Mouse (Mus musculus): ENCODE results near the gene 4930550C14Rik.

The 4930550C14Rik gene

DNA sequence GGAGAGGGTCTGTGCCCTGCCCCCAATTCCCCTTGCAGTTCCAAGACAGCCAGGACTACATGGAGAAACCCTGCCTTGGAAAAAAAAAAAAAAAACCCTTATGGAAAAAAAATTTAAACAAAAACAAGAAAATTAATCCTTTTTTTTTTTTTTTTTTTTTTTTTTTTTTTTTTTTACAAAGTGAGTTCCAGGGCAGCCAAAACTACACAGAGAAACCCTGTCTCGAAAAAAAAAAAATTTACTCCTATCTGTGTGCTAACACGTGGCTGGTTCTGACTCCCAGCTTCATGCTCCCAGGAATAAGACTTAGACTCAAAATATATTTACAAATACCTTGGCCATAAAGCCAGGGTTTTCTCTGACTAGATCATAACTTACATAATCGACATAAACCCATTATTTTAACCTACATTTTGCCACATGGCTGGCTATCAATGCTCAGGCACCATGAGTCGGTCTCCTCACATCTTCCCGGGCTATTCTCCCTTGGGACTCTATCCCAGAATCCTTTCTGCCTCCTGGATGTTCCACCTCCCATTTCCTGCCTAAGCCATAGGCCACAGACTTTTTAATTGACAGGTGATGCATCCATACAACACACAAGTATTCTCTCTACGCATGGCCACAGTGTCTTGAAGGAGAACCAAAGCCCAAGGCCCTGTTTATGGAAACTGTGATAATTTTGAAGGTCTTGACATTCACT is 2.1 kb downstream of the 4930550C14Rik start:
- 83% methylated on average over 6 of the region's 6 CpGs for WGBS

DNA sequence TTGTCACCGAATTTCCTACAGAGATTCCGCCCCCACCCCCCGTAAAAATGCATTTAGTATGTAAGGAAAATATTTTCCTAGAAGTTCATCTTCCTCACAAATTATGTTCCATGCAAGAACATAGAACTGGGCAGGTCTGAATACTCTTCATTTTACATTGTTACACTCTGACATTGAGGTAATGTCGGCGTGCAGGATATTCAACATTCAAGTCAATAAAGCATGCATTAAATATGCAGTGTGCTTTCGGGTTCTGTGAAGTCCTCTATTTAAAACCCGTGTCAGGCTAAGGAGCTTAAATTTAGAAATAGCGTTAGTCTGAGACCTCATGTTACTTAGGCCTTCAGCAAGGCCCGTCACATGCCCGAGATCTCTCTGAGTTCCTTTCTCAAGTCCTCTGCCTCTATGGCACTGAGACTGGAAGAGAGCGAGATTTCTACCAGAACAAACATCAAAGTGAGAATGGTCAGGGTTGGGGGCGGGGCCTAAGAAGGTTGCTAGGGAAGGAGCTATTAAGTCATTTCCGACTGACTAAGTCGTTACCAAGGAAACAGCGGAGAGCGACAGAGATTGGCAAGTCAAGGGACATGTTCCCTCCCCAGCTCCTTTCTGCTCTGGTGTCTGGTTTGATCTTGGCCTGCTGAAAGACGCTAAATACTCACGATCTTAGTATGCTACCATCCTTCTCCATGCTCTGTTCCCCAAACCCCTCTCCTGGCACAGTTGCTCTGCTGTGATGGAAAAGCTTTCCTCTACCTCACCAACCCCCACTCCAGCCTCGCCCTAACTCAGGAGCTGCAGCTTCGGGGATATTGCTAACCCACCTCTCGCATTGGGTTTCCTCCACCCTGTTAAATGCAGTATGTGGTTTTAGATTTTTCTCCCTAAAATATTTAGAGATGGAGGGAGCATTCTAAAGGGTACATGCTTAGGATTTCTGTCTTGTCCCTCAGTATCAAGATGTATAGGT is 2.9 kb downstream of the 4930550C14Rik start:
- 26% methylated on average over 21 of the region's 21 CpGs for WGBS

DNA sequence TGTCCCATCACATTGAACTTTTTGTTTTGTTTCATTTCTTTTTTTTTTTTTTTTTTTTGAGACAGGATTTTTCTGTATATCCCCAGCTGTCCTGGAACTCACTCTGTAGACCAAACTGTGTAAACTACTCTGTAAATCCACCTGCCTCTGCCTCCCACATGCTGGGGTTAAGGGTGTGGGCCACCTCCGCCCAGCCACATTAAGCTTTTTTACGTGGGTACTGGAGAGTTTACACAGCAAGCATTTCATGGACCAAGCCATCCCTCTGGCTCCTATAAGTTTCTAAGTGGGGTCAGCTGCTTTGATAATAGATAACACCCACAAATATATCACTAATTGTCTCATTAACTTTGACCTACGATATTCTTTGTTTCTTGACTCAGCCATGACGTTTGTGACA is 6.4 kb downstream of the 4930550C14Rik start:
- WGBS, result 85% methylated on average over 4 of the region's 4 CpGs

DNA sequence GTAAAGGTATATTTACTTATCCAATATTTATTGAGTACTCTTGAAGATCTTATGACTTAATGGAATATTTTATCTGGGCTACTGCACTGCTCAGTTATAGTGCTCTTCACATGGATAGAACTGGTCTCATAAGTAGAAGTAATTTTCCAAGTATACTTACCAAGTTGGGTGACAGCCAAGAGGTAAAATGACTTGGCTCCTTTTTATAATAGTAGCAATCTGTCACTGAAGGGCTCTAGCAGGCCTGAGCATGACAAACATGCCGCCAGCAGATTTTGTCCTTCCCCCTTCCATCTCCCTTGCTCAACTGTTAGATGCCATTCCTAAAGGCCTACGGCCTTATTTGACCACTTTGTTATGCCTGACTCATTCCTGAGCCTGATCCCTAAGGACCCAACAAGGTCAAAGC is 6.8 kb downstream of the 4930550C14Rik start:
- WGBS, result 81% methylated on average over 2 of the region's 2 CpGs

DNA sequence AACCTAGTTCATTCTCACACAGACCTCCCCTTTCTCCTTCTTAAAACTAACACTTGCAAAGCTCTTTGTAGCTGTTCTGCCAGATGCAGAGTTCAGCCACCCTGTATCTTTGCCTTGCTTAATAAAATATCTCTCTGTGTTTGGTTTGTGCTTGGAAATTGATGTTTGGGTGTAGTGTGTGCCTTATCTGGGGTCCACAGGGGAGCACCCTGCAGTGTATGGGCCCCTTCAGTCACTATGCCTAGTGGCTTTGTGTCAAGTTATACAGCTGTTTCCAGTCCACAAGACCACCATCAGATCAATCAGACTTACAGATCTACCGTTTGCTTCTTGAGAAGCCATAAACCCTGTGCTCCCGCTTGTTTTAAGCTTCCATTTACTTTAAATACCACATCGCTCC is 7.3 kb downstream of the 4930550C14Rik start:
- 85% methylated on average over 3 of the region's 3 CpGs for WGBS

DNA sequence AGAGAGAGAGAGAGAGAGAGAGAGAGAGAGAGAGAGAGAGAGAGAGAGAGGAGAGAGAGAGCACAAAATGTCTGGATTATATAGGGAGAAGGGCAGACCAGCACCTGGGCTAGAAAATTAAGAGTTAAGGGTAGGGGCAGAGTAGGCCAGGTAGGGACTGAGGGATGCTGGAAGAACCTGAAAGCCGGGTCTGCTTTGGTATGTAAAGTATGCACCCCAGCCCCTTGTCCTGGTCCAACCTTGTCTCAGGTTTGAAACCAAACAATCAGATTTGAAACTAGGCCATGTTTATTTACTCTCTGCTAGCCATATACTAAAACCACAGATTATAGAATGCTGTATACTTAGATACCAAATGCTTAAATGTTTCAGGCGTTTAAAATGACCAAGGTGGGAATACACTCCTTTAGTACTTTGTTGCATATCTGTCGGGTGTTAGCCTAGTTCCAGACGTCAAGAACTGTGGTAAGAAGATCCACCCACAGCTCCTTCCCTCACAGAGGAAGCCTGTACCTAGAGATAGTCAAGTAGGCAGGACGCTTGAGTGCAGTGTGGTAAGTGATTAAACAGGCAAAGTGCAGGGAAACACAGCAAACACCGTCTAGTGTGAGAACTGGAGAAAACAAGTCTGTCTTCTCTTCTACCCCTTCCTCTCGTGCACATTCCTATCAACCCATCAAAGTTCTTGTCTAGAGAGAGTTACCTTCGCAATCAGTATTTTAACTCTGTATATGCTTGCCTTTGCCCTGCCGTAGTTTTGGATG is 20.2 kb downstream of the 4930550C14Rik start:
- 70% methylated on average over 9 of the region's 9 CpGs for WGBS

DNA sequence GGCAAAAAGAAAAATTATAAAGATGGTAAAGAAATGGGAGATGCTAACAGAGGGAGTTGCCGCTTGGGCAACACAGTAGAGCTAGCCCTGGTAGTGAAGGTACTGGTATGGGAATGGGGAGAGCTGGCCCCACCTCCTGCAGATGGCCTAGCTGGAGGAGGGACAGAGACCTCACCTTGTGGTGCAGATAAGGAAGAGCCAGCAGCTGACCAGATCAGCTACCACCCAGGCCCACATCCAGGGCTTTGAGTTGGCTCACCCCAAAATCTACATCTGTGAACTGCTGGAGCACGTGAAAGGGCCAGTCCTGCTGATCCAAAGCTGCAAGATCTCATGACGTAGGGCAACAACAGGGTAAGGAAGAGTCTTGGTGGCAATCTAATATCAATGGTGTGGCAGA is 24.6 kb downstream of the 4930550C14Rik start:
- WGBS, result 94% methylated on average over 3 of the region's 3 CpGs

DNA sequence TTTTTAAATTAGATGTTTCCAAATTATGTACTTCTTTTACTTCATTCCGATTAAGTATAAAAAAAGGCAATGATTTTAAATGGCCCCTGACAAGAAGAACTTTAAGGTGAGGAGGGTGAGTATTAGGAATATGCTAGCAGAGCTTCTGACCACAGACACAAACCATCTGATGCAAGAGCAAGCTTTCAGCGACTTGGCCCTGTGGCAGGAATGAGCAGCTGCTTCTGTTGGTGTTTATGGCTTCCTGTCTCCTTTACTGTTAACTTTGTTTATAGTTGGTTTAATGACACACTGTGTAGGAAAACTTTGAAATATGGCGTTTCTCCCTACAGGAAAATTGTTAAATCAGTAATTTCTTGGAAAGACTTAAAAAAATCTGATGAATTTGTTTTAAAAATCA is 25.5 kb downstream of the 4930550C14Rik start:
- 78% methylated on average over 3 of the region's 3 CpGs for WGBS

DNA sequence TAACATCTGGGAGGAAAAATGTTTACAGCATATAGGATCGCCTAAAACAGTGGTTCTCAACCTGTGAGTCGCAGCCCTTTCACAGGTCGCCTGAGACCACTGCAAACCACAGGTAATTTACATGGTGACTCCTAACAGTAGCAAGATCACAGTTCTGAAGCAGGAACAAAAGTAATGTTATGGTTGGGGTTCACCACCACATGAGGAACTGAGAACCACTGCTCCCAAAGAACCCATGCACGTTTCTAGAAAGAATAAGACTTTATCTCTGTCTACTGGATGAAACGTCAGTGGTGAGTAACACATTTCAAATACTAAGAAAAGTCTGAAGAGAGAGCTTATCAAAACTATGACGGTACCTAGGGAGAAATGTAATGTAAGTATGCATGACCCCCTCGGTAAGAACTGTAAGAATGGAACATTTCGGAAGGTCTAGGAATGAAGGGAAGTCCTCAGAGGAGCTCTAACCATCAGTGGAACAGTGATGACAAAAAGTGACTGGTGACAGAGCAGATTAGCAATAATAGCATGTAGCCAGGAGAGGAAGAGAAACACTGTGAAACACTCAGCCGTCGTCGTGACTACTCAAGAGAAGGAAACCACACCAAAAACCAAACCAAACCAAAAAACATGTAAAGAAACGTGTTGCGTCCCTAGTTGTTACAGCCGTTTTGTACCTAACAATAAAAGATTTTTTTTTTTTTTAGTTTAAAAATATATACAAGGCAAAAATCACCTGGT is 33.9 kb downstream of the 4930550C14Rik start:
- WGBS, result 91% methylated on average over 14 of the region's 14 CpGs

DNA sequence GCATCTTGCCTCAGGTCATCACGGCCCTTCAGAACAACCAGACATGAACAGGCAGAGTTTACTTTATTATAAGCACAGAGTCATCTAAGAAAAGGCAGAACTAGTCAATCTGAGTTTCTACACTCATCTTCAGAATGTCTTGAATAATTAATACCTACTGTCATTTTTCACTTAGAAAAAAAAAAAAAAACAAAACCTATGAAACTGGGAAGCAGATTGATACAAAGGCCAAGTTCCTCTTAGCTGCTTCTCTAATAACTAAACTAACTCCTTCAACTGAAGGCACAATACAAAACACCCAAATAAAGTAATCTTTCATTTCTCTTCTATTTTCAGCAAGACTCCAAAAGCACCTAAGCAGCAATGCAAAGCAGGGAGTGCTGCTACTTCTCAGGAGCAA is 48.5 kb downstream of the 4930550C14Rik start:
- 100% methylated on average over 1 of the region's 1 CpGs for WGBS

DNA sequence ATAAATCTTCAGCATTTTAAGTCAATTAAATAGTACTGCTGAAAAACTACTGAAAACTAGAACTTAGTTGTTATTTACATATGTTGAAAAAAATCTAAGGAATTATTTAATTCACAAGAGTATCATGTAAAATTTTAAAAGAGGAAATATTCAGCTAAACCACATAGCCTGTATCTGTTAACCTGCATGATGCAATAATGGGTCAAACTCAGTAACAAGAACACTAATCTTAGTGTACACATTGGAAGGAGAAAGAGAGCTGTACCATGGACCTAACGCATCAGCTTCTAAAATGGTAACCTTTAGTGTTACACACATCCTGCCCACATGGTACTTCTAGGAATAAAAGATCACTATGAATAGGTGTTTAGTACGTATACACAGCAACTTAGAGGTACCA is 49.9 kb downstream of the 4930550C14Rik start:
- WGBS, result 88% methylated on average over 2 of the region's 2 CpGs

DNA sequence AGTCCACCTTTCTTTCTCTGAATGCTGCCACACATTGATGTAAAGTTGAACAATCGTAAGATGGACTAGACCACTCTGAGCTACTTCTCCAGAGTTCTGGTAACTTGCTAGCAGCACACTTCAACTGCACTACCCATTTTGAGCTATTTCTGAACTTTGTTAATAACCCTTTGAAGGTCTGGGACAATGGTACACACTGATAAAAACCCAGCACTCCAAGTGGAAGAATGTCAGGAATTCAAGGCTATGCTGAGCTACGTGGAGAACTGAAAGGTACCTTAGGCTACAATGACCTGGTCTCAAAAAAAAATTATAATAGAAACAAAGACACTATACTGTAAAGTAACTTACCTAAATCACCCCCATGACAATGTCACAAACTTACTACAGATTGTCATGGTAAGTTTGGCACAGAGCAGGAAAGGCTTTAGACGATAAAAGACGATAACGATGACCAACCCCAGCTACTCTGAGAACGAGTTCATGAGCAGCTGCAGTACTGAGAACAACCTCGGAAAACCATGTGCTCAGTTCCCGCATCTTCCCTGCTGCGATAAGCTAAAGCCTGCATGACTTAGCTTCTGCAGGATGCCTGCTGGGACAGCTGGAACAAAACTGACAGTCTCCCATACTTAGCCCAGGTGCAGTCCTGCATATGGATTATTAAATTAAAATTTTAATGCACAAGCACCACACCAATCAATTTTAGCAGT is 70.8 kb downstream of the 4930550C14Rik start:
- 85% methylated on average over 9 of the region's 9 CpGs for WGBS

Data from cerebral cortex, adult 2 months (tissue).